Mouse (Mus musculus) heart, postnatal 0 days (tissue): Measurements from ENCODE around the gene Pou2f1.

Source experiments
- CTCF ChIP-seq: IDR thresholded peaks from 2 replicates; pipeline ENCODE4 v1.5.1; 2016; ENCODE audit warnings: antibody characterized with exemption, control low read depth, low read depth
- EP300 ChIP-seq: IDR thresholded peaks from 2 replicates; pipeline ENCODE4 v1.6.1; 2016; ENCODE audit warnings: antibody characterized with exemption, low read depth

DNA sequence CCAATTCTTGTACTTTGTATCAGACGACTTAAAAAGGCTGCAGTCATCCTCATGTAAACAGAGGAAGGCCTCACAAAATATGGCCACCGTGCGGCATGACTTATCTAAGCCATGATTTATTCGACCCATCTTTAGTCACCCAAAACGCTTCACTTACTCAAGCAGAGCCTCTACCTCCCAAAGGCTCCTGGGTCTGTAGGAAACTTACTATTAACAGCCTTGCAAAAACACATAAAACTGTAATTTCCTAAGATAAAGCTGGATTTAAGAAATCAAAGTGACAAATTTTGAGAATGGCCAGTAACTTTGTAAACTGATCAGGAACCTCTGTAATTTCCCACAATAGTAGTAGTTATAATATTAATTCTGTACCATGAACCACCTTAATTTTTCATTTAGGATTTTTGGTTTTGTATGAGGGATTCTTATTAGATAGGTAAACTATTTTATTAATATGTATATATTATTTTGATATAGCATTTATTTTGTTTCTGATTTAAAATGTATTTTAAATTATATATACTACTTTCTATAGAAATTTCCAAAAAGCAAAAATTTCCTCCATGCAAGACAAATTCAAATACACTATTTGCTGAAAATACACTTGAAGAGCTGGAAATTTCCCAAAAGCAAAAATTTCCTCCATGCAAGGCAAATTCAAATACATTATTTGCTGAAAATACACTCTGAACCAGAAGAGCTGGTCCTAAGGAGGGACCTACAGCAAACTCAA, 68.4 kb downstream of the Pou2f1 start:
- TF ChIP-seq CTCF (no peak), EP300 (no peak)
